Mouse (Mus musculus): ENCODE measurements around the gene Tmem253.

GRCm38 (mm10) chr14:52024133-52024532 is 8.7 kb downstream of the Tmem253 start:
- TF ChIP-seq CTCF (IDR thresholded peaks at IDR 0.05; ENCODE audit: borderline replicate concordance, extremely low read depth, insufficient read depth, insufficient read length) (no peak), POLR2A (IDR thresholded peaks at IDR 0.05; ENCODE audit: borderline replicate concordance, extremely low read depth, insufficient read depth, insufficient read length, poor library complexity, severe bottlenecking) (no peak)

Measured in brain, embryonic 14.5 days (tissue).